Mouse (Mus musculus): ENCODE results near the gene Tmem160.

- no peak for TF ChIP-seq CTCF (IDR thresholded peaks at IDR 0.05; ENCODE audit: low read depth)
- no peak for TF ChIP-seq EP300 (optimal IDR thresholded peaks at IDR 0.05)
Measured at GRCm38 (mm10) chr7:16452587-16453073, at the start of gene Tmem160.
